Mouse (Mus musculus) testis, postnatal 14 days (tissue): ENCODE results near the gene Dclk2.

Source experiments
- DNase-seq: peaks from one replicate; pipeline ENCODE4 v3.0.0; 2021; ENCODE audit warnings: low spot score

Dclk2 gene

DNA sequence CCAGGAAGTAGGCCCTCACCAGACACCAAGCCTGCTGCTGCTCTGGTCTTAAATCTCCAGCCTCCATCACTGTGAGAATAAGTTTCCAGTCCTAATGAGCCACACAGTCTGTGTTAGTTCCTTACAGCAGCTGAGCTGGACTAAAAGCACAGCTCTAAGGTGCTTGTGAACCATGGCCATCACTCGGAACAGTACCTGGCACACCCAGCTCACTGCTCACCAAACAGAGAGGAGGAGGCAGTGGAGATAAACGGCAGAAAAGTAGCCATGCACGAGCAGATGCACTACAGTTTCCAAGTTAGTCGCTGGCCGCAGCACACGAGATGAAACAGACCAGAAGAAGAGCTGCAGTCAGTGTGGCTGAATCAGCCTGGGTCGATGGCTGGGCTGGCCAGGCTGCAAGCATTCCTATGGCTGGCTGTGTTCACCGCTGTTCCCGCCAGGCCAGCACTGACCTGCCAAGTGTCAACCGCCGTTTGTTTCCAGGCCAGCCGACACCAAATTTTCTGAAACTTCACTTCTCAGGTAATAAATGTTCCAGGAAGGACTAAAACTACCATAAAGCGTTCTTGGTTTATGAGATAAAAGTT is 122.7 kb downstream of the Dclk2 start:
- DNase-seq, result no peak

DNA sequence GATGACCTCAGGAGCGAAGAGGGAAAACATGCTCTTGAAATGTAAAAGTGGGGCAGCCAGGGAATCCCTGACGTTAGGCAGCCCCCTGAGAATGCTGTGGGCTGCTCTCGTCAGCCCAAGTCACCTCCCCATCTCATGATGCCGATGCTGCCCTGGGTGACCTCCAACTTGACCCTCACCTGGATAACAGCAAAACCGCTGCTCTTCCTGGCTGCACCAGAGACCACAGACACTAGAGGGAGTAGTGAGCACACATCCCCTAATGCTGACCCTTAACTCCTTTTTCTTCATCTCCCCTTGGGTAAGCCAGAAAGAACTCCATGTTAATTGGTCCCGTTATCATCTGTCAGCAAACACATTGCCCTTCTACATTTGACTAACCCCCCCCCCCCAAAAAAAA is 123.9 kb downstream of the Dclk2 start:
- DNase-seq, result no peak

DNA sequence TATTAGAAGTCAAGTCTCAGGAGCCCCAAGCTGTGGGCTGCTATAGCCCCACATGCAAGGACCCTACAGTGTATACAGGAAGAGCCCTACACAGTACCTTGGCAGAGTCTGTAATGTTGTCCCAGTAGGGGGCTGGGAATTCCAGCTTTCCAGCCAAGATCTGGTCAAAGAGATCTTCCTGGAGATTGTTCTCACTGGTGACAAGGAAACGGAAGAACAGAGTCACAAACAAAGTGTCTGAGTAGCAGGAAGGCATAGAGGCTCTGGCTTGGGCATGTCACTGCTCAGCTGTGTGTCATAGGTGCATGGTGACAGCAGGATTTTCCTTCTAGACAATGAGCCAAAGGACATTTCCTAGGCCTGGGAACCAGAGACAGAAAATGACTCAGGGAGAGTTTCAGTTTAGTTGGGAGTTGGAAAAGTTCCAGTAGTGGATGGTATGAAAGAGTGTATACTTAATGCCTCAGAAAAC is 126.9 kb downstream of the Dclk2 start:
- DNase-seq, result no peak

DNA sequence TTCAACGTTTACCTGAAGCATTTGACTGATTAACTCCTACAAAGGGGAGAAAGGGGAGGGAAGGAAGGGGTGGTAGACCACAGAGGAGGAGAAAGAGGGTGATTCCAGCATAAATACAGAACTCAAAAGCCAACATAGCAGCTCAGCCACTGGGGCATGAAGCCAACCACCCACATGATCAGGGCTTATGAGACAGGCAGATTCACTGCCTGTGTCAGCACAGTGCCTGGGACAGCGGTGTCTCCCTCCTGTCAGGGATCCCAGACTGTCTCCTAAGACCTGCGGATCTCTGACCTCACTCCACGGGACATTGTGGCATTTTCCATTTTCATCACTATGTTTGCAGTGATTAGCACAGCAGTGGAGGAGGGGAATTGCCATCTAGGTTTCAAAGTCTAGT is 127.4 kb downstream of the Dclk2 start:
- no peak for DNase-seq

DNA sequence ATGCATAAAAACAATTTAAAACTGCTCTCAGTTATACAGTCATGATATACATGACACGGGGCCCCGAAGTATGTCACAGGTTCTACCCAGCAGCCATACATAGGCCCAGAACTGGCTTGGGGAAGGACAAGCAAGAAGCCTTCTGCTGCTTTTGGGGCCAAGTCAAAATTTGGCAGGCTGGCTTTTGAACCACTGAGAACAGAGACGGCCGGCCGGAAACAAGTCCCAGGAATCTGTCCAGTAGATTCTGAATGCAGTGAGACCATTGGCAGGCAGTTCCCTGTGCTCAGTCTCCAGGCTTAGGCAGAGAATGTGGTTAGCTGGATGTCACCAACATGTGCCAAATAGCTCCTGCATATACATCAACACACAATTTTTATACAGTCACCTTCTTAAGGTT is 130.9 kb downstream of the Dclk2 start:
- no peak for DNase-seq

DNA sequence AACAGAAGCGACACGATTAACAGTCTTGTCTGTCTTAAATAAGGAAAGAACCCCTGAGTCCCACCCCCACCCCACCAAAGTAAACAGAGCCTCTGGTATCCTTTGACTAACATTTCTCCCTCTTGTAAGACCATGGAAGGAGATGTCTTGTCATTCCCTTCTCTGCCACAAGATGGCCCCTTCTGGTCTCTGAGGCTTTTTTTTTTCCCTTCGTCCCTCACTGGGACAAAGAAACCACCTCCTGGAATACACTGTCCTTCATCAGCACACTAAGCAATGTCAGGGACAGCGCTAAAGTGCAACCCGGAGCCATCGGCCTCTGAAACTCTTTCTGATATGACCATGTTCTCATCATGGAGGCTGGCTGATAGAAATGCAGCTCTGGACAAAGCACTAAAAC is 131.9 kb downstream of the Dclk2 start:
- DNase-seq, result no peak

DNA sequence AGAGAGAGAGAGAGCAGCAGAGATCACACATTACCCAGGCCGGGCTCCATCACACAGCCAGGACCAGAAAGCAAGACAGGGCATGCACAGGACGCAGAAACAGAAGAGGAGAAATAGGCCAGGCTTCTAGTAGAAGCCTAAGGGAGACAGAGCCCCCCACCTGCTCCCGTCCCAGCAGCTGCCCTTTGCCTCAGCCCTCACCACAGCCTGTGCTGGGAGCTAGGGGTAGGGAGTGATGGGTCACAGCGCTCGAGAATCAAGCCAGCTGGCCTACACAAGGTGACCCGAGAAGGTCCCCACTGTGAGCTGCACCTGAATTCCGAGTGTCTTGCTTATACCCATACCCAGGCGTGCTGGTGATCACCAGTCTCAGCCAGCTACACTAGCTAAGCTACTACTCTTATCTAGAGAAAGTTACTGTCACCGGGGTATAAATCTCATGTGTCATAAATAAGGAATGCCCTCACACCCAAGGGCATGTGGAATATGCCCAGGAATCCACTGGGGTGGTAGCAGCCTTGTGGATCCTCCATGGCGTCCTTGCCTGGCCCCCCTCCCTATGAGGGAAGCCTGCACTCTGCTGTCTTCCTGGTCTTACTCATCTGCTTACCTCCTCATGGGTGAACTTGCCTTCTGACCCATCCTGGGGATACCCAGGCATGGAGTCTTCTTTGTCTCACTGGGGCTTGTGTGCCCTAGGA is 133.1 kb downstream of the Dclk2 start:
- no peak for DNase-seq

DNA sequence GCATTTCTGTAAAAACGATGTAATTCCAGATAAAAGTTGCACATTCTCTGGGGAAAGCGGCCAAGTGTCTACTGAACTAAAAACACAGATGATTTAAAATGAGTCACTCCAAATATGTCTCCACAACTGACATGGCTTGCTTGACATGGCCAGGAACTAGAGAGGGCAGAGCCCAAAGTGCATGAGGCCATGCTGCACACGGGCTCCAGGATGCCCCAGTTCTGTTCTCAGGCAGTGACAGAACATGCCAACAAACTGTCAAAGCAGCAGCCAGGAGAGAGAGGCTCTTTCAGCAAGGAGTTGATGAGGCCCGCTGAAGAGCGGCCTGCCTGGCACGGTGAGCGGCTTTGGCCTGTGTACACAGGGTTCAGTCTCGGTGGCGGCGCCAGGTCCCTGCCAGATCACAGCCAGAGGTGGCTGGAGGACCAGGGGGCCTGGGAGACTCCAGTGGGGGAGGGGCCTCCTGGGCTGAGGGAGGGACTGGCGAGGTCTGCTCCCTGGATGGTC is 133.8 kb downstream of the Dclk2 start:
- no peak for DNase-seq

DNA sequence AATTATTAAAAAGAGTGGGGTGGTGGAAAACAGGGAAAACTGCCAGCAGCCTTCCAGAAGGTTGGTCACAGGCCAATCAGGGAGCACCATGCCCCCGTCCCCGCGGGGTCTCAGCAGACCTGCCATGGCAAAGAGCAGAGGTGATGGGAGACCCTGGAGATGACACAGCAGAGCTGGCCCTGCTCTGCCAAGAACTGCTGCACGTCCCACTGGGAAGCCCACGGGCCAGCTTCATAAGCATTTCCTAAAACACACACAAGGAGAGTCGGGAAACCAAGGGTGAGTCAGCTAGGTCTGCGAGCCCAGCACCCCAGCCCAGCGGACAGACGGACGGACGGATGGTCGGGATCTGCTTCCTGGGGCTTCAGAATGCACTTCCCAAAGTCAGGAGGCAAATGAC is 134.4 kb downstream of the Dclk2 start:
- no peak for DNase-seq

DNA sequence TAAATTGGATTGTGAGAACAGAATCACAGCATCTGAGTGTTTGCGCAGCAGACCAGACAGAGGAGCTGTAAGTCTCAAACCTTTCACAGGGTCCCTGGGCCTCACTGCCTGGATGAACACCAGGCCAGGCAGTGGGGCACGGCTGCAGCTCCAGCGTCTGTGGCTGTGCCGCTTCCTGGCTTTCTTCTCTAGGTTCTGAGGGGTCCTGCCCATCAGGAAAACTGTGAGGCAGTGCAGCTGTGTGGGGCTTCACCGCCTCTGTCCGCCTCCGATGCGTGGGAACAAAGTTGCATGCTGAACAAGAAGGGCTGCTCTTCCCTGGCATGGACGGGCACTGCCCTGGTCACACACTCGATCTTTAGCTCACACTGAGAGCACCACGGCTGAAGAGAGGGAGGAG is 135.7 kb downstream of the Dclk2 start:
- DNase-seq, result no peak

DNA sequence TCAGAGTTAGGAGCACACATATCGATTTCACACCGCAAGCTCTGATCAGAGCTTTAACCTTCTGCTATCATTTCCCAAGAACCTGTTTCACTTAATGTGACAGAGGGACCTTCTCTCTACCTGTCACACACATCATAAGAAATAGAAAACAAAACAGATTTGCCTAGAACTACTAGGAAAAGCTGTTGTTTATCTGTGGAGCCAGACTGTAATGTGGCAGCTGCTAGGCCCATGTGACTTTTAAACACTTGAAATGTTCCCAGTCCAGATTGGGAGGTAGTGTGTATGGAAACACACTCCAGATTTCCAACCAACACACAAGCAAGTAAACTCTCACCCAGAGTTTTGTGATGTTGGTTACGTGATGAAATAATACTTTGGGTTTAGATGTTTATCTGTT is 136.6 kb downstream of the Dclk2 start:
- DNase-seq, result no peak

DNA sequence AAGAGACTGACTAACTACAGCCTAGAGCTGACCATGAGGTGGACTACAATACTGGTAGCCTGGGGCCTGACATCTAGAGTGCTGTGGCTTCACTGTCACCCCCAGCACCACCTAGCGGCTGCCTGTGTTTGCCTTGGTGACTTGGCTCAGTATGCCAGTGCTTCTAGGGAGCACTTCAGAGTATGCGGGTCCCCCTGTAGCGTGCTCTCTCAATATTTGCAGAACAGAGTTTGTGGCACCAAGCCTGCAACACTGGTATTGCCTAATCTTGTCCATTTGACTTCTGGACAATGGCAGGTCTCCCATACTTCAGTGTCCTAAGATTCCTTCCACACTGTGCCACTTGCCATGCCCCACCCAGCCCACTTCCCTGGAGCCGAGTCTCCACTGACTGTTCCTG is 140.9 kb downstream of the Dclk2 start:
- DNase-seq, result no peak

DNA sequence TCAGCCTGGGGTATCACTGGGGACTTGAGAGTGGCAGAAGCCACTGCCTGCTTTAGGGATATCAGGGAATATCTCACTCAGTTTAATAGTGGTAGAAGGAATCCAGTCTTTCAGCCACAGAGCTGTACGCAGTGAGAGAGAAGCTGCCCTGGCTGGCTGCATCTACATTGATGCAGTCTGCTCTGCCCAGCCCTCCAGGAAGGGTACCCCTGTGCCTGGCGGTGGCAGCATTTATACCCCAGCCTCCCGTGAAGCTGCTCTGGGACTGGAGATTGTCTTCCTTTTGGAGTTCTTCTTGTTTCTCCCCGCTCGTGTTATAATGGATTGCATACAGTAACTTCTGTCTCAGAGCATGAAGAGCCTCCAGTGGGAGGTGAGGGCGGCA is 145.2 kb downstream of the Dclk2 start:
- DNase-seq, result no peak

DNA sequence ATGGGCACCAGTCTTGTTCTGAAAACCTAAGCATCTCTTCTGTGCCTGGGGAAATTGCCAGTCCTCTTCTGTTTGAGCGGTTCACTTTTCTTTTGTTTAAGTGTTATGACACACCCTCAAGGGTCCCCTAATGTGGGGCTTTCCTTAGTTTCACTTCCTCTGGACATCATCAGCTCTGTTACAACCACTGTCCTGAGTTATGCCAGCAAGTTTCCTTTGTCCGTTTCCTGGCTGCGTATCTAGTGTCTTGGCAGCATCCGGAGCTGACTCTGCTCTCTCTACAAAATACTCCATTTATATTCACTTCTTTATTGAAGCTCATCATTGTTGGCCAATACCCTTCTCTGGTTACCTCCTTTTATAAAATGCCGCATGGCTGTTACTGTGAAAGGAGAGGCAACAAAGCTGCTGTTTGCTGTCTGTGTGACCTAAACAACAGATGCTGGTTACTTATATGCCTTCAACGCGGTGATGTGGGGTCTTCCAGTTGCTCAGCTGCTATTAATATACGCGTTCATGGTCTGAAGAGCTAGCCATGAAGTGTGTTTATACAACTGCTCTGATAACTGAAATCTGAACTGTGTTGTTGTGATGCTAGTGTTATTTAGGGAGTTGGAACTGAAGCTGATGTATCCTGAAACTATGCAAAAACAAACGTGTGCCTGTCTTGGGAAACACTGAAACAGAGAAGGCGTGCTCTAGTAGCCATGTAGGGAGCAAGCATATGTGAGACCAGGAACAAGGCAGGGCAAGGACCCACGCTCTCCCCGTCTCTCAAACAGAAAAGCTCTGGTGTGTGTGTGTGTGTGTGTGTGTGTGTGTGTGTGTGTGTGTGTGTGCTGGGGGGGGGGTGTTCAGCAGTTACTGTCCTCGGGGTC is 145.8 kb downstream of the Dclk2 start:
- no peak for DNase-seq

DNA sequence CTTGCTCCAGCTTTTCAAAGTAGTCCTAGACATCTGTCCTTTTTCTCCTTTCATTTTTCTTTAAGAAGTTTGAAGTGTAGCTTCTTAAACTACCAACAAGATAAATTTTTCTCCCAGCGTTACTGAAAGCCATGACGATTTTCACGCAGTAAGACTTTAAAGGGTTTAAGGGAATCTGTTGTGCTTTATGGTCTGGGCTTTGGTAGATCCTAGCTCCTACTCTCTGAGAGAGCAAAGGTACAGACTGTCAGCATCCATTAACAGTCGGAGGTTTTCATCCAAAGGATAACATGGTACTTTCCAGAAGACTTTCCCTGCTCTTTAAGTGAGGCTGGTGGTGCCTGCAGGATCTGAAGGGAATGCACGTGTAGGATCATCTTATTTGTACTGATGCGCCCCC is 151.7 kb downstream of the Dclk2 start:
- no peak for DNase-seq

DNA sequence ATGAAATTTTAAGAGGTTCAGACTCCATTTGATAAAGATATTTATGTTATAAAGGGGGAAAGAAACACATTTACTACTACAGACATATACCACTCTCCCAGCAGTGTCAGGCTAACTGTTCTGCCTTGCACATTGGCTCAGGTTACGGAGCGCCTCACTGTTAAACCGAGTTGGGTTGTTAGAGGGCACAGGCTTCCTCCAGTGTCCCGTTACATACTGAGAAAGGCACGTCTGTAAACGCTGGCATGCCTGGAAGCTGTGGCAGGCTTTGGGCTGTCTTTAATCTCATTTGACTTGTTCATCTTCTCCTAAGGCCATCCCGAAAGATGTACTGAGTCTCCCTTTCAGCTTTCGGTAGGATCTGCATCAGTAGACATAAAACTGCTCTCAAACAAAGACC is 152.1 kb downstream of the Dclk2 start:
- DNase-seq, result no peak

DNA sequence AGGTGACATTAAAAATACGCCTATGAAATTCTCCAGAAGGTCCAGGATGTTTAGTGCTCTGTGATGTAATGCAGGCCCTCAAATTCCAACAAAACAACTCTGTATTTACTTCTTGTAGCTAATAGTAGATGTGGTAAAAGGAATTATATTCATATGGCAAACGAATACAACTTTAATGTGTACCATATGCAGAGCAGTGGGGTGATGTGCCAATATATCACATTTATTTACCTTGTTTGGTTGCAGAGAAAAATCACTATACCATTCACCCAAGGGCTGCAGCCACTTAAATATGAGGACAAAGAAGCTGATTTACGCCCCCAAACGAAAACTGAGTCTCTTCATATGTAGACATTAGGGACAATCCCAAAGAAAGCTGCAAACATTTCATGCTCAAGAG is 158.2 kb downstream of the Dclk2 start:
- DNase-seq, result no peak

DNA sequence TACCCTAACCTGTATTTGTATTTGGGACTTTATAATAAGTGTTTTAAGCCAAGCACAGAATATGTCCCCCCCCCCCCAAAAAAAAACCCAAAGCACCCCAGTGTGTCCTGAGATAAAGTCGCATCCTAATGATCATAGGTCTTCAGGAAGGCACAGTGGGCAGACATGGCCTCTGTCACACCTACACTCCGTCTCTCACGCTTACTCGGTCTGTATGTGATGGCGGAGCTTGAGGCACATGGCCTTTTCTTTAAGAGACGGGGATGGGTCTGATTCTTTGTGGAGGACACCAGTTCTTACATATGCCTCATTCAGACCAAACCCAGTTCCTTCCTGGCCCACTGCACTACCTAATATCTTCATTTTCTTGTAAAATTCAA is 158.6 kb downstream of the Dclk2 start:
- no peak for DNase-seq

DNA sequence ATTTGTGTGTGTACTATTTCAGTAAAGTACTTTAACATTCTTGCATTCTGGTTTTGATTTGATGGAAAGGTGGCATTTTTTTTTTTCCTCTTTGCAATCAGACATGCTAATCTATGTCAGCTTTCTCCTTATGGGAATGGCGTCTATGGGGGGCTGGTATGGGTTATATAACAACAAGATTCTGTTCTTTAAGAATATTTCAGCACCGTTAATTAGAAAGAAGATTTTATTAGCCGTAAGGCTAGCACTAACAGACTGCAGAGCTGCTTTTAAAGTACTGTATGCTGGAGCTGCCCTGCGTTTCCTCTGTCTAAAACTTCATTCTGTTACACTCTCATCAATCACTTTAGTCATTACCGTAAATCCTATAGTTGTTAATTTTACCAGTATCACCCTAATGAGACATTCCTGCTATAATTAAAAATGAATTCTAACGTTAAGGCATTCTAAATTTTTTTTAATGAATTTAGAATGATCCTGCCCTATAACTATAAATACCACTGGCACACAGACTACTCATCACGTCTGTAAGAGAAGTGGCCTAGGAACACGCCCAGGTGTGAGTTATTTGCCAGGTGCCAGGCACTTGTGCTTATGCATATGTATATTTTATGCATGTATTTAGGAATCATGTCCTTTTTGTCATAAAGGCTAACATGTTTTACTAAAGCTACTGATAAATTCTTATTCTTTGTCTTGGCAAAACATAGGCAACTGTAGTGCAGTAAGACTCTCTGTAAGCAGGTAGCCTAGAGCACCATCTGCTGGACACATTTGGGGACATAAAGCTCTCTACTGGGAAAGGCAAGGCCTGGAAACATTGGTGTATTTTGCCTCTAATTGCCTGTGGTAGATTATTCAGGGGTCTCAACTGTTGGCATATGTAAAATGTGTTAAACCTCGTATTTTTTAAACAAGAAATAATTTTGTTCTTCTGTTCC is 159.3 kb downstream of the Dclk2 start:
- DNase-seq, result no peak

DNA sequence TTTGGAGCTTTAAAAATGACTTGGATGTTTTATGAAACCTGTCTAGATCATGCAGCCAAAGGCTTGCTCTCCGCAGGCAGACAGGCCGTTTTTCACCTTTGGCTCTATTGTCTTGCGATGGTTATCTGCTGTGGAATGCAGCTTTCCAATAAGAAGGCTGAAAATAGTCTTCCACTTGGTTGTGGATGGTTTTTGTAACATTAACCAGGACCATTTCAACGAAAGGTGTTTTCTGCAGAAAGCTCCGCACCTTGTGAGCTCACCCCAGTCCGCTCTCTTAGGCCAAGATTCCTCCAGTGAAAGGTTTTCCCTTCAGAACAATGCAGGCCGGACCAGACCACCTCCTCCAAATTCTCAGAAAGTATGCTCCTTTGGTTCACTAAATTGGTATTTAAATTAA is 160.2 kb downstream of the Dclk2 start:
- DNase-seq, result no peak

DNA sequence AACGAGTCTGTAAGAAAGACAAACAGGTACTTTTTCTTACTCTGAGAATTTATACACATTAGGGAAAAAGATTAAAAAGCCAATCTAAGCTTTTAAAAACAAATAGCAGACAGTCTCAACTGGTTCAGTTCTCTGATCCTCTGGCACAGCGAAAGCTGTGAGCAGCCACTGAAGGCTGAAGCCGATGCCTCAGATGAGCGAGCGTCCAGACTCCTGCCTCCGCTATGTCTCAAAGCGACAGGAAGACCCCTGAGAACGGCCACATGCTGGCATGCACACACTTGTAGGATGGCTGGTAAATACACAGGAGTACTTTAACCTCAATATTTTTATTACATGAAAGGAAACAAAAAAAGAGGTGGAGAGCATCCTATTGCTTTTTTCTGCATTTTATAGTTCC is 160.8 kb downstream of the Dclk2 start:
- no peak for DNase-seq

DNA sequence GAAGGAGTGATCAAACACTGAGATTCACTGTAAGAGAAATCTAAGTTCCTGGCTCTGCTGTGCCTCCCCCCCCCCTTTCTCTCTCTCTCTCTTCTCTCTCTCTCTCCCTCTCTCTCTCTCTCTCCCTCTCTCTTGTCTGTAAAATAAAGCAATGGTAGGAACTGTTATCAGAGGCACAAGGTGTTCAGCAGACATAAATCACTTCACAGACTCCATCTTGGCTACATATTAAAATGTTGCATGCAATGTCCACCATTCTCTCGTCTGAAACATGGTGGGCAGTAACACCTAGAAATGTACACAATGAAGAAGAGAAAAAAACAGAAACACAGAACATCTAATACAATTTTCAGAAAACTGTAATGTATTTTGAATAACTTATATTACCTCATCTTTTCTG is 161.3 kb downstream of the Dclk2 start:
- no peak for DNase-seq
